Mouse (Mus musculus) lung, postnatal 0 days (tissue): ENCODE measurements around the gene Celf2.

Experiments
- CTCF ChIP-seq: IDR thresholded peaks from 2 replicates; pipeline ENCODE4 v1.5.1; 2016; ENCODE audit warnings: antibody characterized with exemption, mild to moderate bottlenecking
- EP300 ChIP-seq: IDR thresholded peaks from 2 replicates; pipeline ENCODE4 v1.6.1; 2016; ENCODE audit warnings: antibody characterized with exemption, mild to moderate bottlenecking, control low read depth

GRCm38 (mm10) chr2:6875071-6875611 is 634.2 kb downstream of the Celf2 start:
- TF ChIP-seq EP300 (no peak), CTCF (no peak)
